Mouse (Mus musculus) megakaryocyte progenitor cell, adult 5-6 weeks (primary cell): ENCODE measurements at regions not wholly inside any gene's neighbourhood (a gene's known extent, or its start where the extent isn't known, plus 50 kb on each side); places are given as distances from the start of the nearest gene placed in this dataset.

ENCODE experiments used
- ATAC-seq: replicated peaks from 2 replicates; pipeline ENCODE4 v1.8.0; 2016; ENCODE audit warnings: mild to moderate bottlenecking, moderate TSS enrichment, inconsistent platforms; ENCODE audit not compliant: poor library complexity

- ATAC-seq: no peak
These were observed 108.3 kb upstream of the 1700021F07Rik start for GRCm38 (mm10) chr2:173413906-173414656.

- ATAC-seq: peak; percentile 16
These were observed 107.0 kb upstream of the 1700021F07Rik start for GRCm38 (mm10) chr2:173415429-173415828.

GRCm38 (mm10) chr2:173416921-173417320 lies 105.5 kb upstream of the 1700021F07Rik start:
- ATAC-seq: peak; percentile 92

GRCm38 (mm10) chr2:173418951-173419350 lies 103.4 kb upstream of the 1700021F07Rik start:
- ATAC-seq: no peak

GRCm38 (mm10) chr2:173419972-173420391 lies 102.4 kb upstream of the 1700021F07Rik start:
- ATAC-seq: no peak

GRCm38 (mm10) chr2:173420481-173420880 lies 101.9 kb upstream of the 1700021F07Rik start:
- ATAC-seq: no peak

GRCm38 (mm10) chr2:173424875-173425274 lies 97.5 kb upstream of the 1700021F07Rik start:
- ATAC-seq: no peak

GRCm38 (mm10) chr2:173425754-173426153 lies 96.6 kb upstream of the 1700021F07Rik start:
- no peak for ATAC-seq

GRCm38 (mm10) chr2:173426191-173427065 lies 96.0 kb upstream of the 1700021F07Rik start:
- peak; percentile 48 for ATAC-seq

- ATAC-seq: no peak
These were observed 94.4 kb upstream of the 1700021F07Rik start for GRCm38 (mm10) chr2:173427888-173428450.

GRCm38 (mm10) chr2:173431841-173432240 lies 90.5 kb upstream of the 1700021F07Rik start:
- ATAC-seq: no peak

- no peak for ATAC-seq
These were observed 90.1 kb upstream of the 1700021F07Rik start for GRCm38 (mm10) chr2:173432258-173432657.

- ATAC-seq: no peak
These were observed 89.3 kb upstream of the 1700021F07Rik start for GRCm38 (mm10) chr2:173432886-173433624.

GRCm38 (mm10) chr2:173436580-173436979 lies 85.8 kb upstream of the 1700021F07Rik start:
- peak; percentile 61 for ATAC-seq

GRCm38 (mm10) chr2:173439031-173439430 lies 83.4 kb upstream of the 1700021F07Rik start:
- no peak for ATAC-seq

- ATAC-seq: no peak
These were observed 80.3 kb upstream of the 1700021F07Rik start for GRCm38 (mm10) chr2:173442056-173442455.

- ATAC-seq: no peak
These were observed 79.1 kb upstream of the 1700021F07Rik start for GRCm38 (mm10) chr2:173443262-173443661.

GRCm38 (mm10) chr2:173444386-173444785 lies 78.0 kb upstream of the 1700021F07Rik start:
- no peak for ATAC-seq

GRCm38 (mm10) chr2:173445039-173445438 lies 77.3 kb upstream of the 1700021F07Rik start:
- no peak for ATAC-seq

GRCm38 (mm10) chr2:173448546-173449187 lies 73.7 kb upstream of the 1700021F07Rik start:
- peak; percentile 51 for ATAC-seq
